27 mouse cellular contexts compared by ENCODE assay signal in the genomic region with DNA sequence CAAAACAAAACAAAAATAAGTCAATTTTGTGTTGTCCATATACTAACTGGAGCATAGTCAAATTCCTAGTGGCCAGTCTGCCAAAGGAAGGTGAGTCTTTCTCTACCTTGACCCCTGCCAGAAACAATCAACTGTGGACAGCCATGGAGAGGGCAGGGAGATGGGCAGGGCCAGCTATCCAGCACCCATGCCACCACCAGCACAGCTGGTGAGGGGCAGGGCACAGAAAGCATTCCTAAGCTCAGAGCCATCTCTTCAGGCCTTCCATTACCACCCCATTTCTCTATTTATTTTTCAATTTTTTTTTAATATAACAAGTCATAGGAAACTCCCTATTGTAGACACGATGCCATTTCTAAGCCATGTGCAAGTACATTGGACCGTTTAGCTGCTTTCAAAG.
"Had no signal": no experiment of that assay in that cellular context is flagged by ENCODE, and none has a peak within 500 bp of the region (broad histone marks: within the 10 kb centered on the region; RNA-seq: fewer than 3 reads in every experiment).

No protein-coding gene starts in this region.

- H3K36me3 ChIP-seq: embryonic facial prominence, embryonic 10.5 days; embryonic facial prominence, embryonic 12.5 days; embryonic facial prominence, embryonic 13.5 days; embryonic facial prominence, embryonic 15.5 days; forebrain, embryonic 10.5 days; forebrain, embryonic 12.5 days; forebrain, embryonic 15.5 days had no signal

- H3K4me2 ChIP-seq: embryonic facial prominence, embryonic 12.5 days; embryonic facial prominence, embryonic 13.5 days; embryonic facial prominence, embryonic 15.5 days; forebrain, embryonic 12.5 days; forebrain, embryonic 13.5 days; forebrain, embryonic 15.5 days had no signal

- H3K27me3 ChIP-seq: embryonic facial prominence, embryonic 12.5 days; embryonic facial prominence, embryonic 13.5 days; embryonic facial prominence, embryonic 15.5 days; forebrain, embryonic 12.5 days; forebrain, embryonic 13.5 days; forebrain, embryonic 15.5 days had no signal

- H3K4me3 ChIP-seq: embryonic facial prominence, embryonic 10.5 days; embryonic facial prominence, embryonic 12.5 days; embryonic facial prominence, embryonic 13.5 days; embryonic facial prominence, embryonic 15.5 days; erythroblast, embryonic 14.5 days; forebrain, embryonic 10.5 days; forebrain, embryonic 12.5 days; forebrain, embryonic 13.5 days; forebrain, embryonic 15.5 days; gastrocnemius, adult 2 months; heart, adult 2 months had no signal

- ATAC-seq: forebrain, embryonic 13.5 days; forebrain, embryonic 14.5 days; forebrain, embryonic 15.5 days; forebrain, embryonic 16.5 days; forebrain, postnatal 0 days had no signal

- DNase-seq: cerebellum, adult 8-10 months; cerebellum, adult 9-10 months; cerebellum, adult 9-11 months; cerebellum, postnatal 10 days; cerebellum, postnatal 14 days; cerebellum, postnatal 25 days; cerebellum, postnatal 36 days; embryo, embryonic 11 days; forebrain, postnatal 0 days; gastrocnemius, adult 2 months; gastrocnemius, postnatal 10 days; gastrocnemius, postnatal 14 days; gastrocnemius, postnatal 25 days; gastrocnemius, postnatal 36 days; heart, adult 18-20 months; heart, adult 2 months had no signal
